Comparison of ENCODE assay signal across 14 mouse cellular contexts in the genomic region with DNA sequence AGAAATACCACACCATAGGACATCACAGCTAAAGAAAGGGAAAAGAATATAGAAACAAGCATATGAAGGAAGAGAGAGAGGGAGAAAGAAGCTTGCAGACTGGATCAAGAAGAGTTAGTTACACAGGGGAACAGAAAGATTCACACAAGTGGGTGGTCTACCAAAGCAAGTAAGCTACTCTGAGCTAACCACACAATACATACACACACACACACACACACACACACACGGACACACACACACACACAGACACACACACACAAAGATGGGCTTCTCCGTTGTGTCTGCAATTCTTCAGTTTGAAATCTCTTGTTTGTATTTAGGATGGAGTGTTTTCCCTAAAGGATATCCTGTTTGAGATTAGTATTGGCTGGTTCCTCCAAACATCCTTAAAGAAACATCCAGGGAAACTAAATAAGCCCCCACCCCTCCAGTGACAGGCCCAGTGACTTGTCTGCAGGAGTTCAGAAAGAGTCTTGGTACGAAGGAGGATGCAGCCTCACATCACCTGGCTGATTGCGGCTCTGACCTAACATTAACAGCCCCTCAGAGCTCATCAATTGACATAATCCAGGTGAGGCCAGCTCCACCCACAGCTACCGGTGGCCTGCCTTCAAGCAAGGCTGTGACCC.
DNase-seq lines count a peak whose midpoint lies in the region; ATAC-seq and TF ChIP-seq lines count a peak whose summit lies in the region.
"Had no signal": no experiment of that assay in that cellular context is flagged by ENCODE, and none has a peak within 500 bp of the region (broad histone marks: within the 10 kb centered on the region; RNA-seq: fewer than 3 reads in every experiment).

No protein-coding gene starts in this region.

- no peaks in the 10 kb centered on the region for H3K27me3 ChIP-seq in heart, adult 2 months (ENCODE audit: control insufficient read depth, insufficient read depth, low read length)
- no peaks in the 10 kb centered on the region for H3K27me3 ChIP-seq in hindbrain, postnatal 0 days (ENCODE audit: insufficient read depth, low read length)
- H3K27me3 ChIP-seq in hindbrain, embryonic 16.5 days (replicated peaks; ENCODE audit: control insufficient read depth, insufficient read depth, low read length) = no peaks in the 10 kb centered on the region
- no peaks in the 10 kb centered on the region for H3K27me3 ChIP-seq in embryonic facial prominence, embryonic 14.5 days (replicated peaks; ENCODE audit: control insufficient read depth, insufficient read depth, low read length)
- no peaks in the 10 kb centered on the region for H3K27me3 ChIP-seq in lung, embryonic 16.5 days (ENCODE audit: control insufficient read depth, insufficient read depth, low read depth, low read length)
- H3K27me3 ChIP-seq: hindbrain, embryonic 15.5 days; liver, embryonic 12.5 days had no signal

- intact Hi-C loops in heart, adult 2 months (cut with DNase I) = no loop called here

- WGBS in heart, adult 2 months = 49% methylated on average over 5 of the region's 5 CpGs
- WGBS in hindbrain, postnatal 0 days = 67% methylated on average over 5 of the region's 5 CpGs
- WGBS in hindbrain, embryonic 16.5 days = 72% methylated on average over 5 of the region's 5 CpGs
- WGBS in embryonic facial prominence, embryonic 14.5 days = 60% methylated on average over 5 of the region's 5 CpGs
- 28% methylated on average over 5 of the region's 5 CpGs for WGBS in lung, embryonic 16.5 days

- H3K9ac ChIP-seq in heart, adult 2 months (ENCODE audit: low read depth, low read length) = no peak overlapping the region
- H3K9ac ChIP-seq in hindbrain, postnatal 0 days (replicated peaks; ENCODE audit: low read length) = no peak overlapping the region
- H3K9ac ChIP-seq in hindbrain, embryonic 16.5 days (ENCODE audit: low read depth, low read length) = no peak overlapping the region
- no peak overlapping the region for H3K9ac ChIP-seq in embryonic facial prominence, embryonic 14.5 days (ENCODE audit: low read depth, low read length)
- H3K9ac ChIP-seq in lung, embryonic 16.5 days (ENCODE audit: low read length) = no peak overlapping the region
- H3K9ac ChIP-seq: hindbrain, embryonic 15.5 days; liver, embryonic 12.5 days had no signal

- TF ChIP-seq POLR2A in heart, adult 2 months (IDR thresholded peaks at IDR 0.05; ENCODE audit: insufficient read depth, low read depth, low read length) = no peak

- H3K79me2 ChIP-seq in heart, adult 2 months (replicated peaks; ENCODE audit: control insufficient read depth, insufficient read depth, low read length) = no peaks in the 10 kb centered on the region

- no peak overlapping the region for H3K4me3 ChIP-seq in heart, adult 2 months
- no peak overlapping the region for H3K4me3 ChIP-seq in hindbrain, postnatal 0 days (ENCODE audit: low read length)
- no peak overlapping the region for H3K4me3 ChIP-seq in hindbrain, embryonic 16.5 days (ENCODE audit: low read length)
- no peak overlapping the region for H3K4me3 ChIP-seq in embryonic facial prominence, embryonic 14.5 days (ENCODE audit: low read depth, low read length)
- no peak overlapping the region for H3K4me3 ChIP-seq in lung, embryonic 16.5 days (ENCODE audit: low read length)
- H3K4me3 ChIP-seq: hindbrain, embryonic 15.5 days; limb, embryonic 10.5 days; liver, embryonic 12.5 days had no signal

- H3K9me3 ChIP-seq in hindbrain, postnatal 0 days (ENCODE audit: low read length) = no peaks in the 10 kb centered on the region
- no peaks in the 10 kb centered on the region for H3K9me3 ChIP-seq in hindbrain, embryonic 16.5 days (ENCODE audit: control insufficient read depth, low read length)
- no peaks in the 10 kb centered on the region for H3K9me3 ChIP-seq in embryonic facial prominence, embryonic 14.5 days (ENCODE audit: control insufficient read depth, low read length)
- no peaks in the 10 kb centered on the region for H3K9me3 ChIP-seq in lung, embryonic 16.5 days (ENCODE audit: control insufficient read depth, low read length)
- H3K9me3 ChIP-seq: hindbrain, embryonic 15.5 days; limb, embryonic 10.5 days; liver, embryonic 12.5 days had no signal

- TF ChIP-seq CTCF in heart, adult 2 months (IDR thresholded peaks at IDR 0.05) = no peak
- no peak for TF ChIP-seq CTCF in hindbrain, postnatal 0 days (IDR thresholded peaks at IDR 0.05; ENCODE audit: low read depth)

- 0 out of 2 replicates have a peak overlapping the region, but pooled peaks have one; percentile 3 for H3K4me2 ChIP-seq in hindbrain, postnatal 0 days (ENCODE audit: low read depth, low read length)
- H3K4me2 ChIP-seq in hindbrain, embryonic 16.5 days (ENCODE audit: low read length) = no peak overlapping the region
- H3K4me2 ChIP-seq in embryonic facial prominence, embryonic 14.5 days (ENCODE audit: low read depth, low read length) = peak overlapping the region; percentile 26; the same call in 1 of the 2 replicates
- peak overlapping the region; percentile 20 for H3K4me2 ChIP-seq in lung, embryonic 16.5 days (ENCODE audit: low read depth, low read length)
- H3K4me2 ChIP-seq: hindbrain, embryonic 15.5 days; liver, embryonic 12.5 days had no signal

- no peak for ATAC-seq in hindbrain, postnatal 0 days
- ATAC-seq in hindbrain, embryonic 16.5 days = no peak
- ATAC-seq in embryonic facial prominence, embryonic 14.5 days (ENCODE audit: low read depth) = no peak
- ATAC-seq in lung, embryonic 16.5 days (ENCODE audit: low read depth) = peak; percentile 24
- no peak for ATAC-seq in inflammation-experienced regulatory T-cells, adult 6 months
- ATAC-seq: liver, embryonic 12.5 days had no signal

- no peaks in the 10 kb centered on the region; the same call in none of the 2 replicates for H3K4me1 ChIP-seq in heart, adult 2 months (ENCODE audit: control insufficient read depth, insufficient read depth, low read length)
- H3K4me1 ChIP-seq in hindbrain, postnatal 0 days (ENCODE audit: insufficient read depth, low read length) = no peaks in the 10 kb centered on the region
- no peaks in the 10 kb centered on the region for H3K4me1 ChIP-seq in hindbrain, embryonic 16.5 days (ENCODE audit: control insufficient read depth, insufficient read depth, low read depth, low read length)
- peaks cover 17% of the 10 kb centered on the region for H3K4me1 ChIP-seq in embryonic facial prominence, embryonic 14.5 days (ENCODE audit: control insufficient read depth, insufficient read depth, low read length)
- peaks cover 19% of the 10 kb centered on the region for H3K4me1 ChIP-seq in lung, embryonic 16.5 days (replicated peaks; ENCODE audit: control insufficient read depth, insufficient read depth, low read length)
- H3K4me1 ChIP-seq: hindbrain, embryonic 15.5 days; liver, embryonic 12.5 days had no signal

- no peak overlapping the region for H3K27ac ChIP-seq in heart, adult 2 months
- H3K27ac ChIP-seq in hindbrain, postnatal 0 days = no peak overlapping the region
- no peak overlapping the region for H3K27ac ChIP-seq in hindbrain, embryonic 16.5 days (ENCODE audit: low read depth, low read length)
- H3K27ac ChIP-seq in embryonic facial prominence, embryonic 14.5 days (replicated peaks; ENCODE audit: low read depth, low read length) = no peak overlapping the region
- H3K27ac ChIP-seq in lung, embryonic 16.5 days (ENCODE audit: low read length) = peak overlapping the region; percentile 81
- H3K27ac ChIP-seq: hindbrain, embryonic 15.5 days; limb, embryonic 10.5 days; liver, embryonic 12.5 days had no signal

- DNase-seq in heart, adult 11 months = peak; percentile 87
- DNase-seq in heart, adult 2 months = no peak
- no peak for DNase-seq in hindbrain, postnatal 0 days (ENCODE audit: low spot score)
- no peak for DNase-seq in embryonic facial prominence, embryonic 14.5 days (ENCODE audit: low spot score)
- no peak for DNase-seq in cerebellum, postnatal 10 days
- DNase-seq: adrenal gland, postnatal 25 days; cerebellum, postnatal 14 days; thymus, adult 18-20 months had no signal

- no peak for TF ChIP-seq EP300 in heart, adult 2 months (IDR thresholded peaks at IDR 0.05; ENCODE audit: insufficient read depth, low read depth, low read length)

- H3K36me3 ChIP-seq in heart, adult 2 months (ENCODE audit: control insufficient read depth, insufficient read depth, low read length) = no peaks in the 10 kb centered on the region; the same call in 1 of the 2 replicates
- H3K36me3 ChIP-seq in hindbrain, postnatal 0 days (ENCODE audit: insufficient read depth, low read length) = no peaks in the 10 kb centered on the region
- H3K36me3 ChIP-seq in hindbrain, embryonic 16.5 days (ENCODE audit: control insufficient read depth, insufficient read depth, low read length) = no peaks in the 10 kb centered on the region
- no peaks in the 10 kb centered on the region for H3K36me3 ChIP-seq in embryonic facial prominence, embryonic 14.5 days (ENCODE audit: control insufficient read depth, insufficient read depth, low read length)
- no peaks in the 10 kb centered on the region for H3K36me3 ChIP-seq in lung, embryonic 16.5 days (ENCODE audit: control insufficient read depth, insufficient read depth, low read length)
- H3K36me3 ChIP-seq: hindbrain, embryonic 15.5 days; limb, embryonic 10.5 days; liver, embryonic 12.5 days had no signal
